Mouse (Mus musculus): Measurements from ENCODE around the gene Prkcq.

- TF ChIP-seq POLR2A (IDR thresholded peaks at IDR 0.05; ENCODE audit: extremely low read depth, insufficient read depth, low read length) (no peak), CTCF (IDR thresholded peaks at IDR 0.05; ENCODE audit: low read depth, low read length) (no peak)
Observed at GRCm38 (mm10) chr2:11204961-11205360, 33.1 kb downstream of the Prkcq start.
